Mouse (Mus musculus) E14TG2a.4 (cell line): ENCODE measurements around the gene Slc6a6.

Experiments used
- CTCF ChIP-seq: conservative IDR thresholded peaks from 2 replicates; pipeline ENCODE4 v1.5.1; 2014; ENCODE audit warnings: low read length
- NANOG ChIP-seq: IDR thresholded peaks from 2 replicates; pipeline ENCODE4 v1.6.1; 2014; ENCODE audit warnings: borderline replicate concordance, low read length, mixed read lengths
- POU5F1 ChIP-seq: IDR thresholded peaks from 2 replicates; pipeline ENCODE4 v1.6.1; 2014; ENCODE audit warnings: low read length, borderline replicate concordance

DNA sequence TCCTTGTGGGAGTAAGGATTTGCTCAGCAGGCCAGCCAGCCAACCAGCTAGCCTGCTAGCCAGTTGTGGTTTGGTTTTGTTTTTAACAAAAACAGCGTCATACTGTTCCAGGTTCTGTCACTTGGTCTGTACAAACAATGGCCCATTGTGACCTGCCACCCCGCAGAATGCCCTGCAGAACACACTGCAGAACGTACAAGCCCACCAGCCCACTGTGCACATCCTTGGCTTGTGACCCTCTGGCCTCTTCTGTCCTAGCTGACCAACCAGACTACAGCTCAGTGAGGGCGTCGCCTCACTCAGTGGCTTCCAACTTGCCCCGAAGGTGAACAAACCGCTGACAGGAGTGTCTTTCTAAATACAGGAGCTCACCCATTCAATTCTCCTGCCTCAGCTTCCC, 6.4 kb downstream of the Slc6a6 start:
- TF ChIP-seq CTCF: no peak
- TF ChIP-seq POU5F1: no peak
- TF ChIP-seq NANOG: no peak
